Comparison of ENCODE assay signal across 9 mouse cellular contexts in the genomic region with DNA sequence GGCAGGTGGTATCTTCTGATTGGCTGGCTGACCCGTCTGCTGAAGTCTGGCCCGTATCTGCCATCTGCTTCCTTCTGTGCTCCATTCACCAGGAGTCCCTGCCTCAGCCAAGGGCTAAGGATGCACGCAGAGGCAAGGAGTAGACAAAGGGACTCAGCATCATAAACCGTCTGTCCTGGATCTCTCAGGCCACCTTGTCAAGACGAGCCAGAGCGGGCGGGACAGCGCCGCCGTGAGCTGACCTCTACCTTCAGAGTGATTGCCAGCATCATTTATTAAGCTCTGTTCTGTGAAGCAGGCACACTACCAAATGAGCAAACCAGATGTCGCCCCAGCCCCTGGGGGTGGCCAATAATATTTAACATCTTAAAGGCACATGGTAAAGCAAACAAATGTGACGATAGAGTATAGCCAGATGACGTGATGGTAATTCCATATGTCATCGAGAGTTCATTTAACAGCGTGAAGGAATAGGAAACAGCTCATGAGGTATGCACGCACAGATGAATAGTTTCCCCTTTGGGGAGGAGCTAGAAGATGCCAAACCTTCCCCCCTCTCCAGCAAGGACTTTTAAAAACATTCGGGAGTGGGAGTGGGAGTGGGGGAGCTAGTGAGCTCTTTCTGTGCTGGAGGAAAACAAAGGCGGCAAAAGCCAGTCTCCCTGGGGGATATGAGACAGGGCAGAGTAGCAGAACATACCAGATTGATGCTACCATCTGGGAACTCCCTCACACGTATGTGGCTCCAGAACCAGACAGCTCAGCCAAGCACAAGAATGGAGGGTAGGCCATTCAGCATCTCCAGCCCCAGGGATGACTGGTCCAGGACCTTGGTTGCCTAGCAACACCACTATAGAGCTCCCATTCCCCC.
DNase-seq lines count a peak whose midpoint lies in the region; ATAC-seq and TF ChIP-seq lines count a peak whose summit lies in the region.
"Had no signal": no experiment of that assay in that cellular context is flagged by ENCODE, and none has a peak within 500 bp of the region (broad histone marks: within the 10 kb centered on the region; RNA-seq: fewer than 3 reads in every experiment).

No protein-coding gene starts in this region.

- DNase-seq in cerebellum, adult 9-10 months = peak; percentile 87
- DNase-seq in forelimb bud, embryonic 11.5 days (ENCODE audit: low read depth, low spot score) = peak; percentile 85
- DNase-seq in limb, embryonic 14.5 days (ENCODE audit: low spot score) = peak; percentile 76
- DNase-seq in lung, postnatal 10 days = no peak
- no peak for DNase-seq in kidney, postnatal 10 days
- no peak for DNase-seq in urinary bladder, postnatal 4 days (ENCODE audit: low spot score in 2 of 2)
- no peak for DNase-seq in lung, postnatal 25 days (ENCODE audit: low spot score)

- H3K4me2 ChIP-seq in limb, embryonic 14.5 days (replicated peaks; ENCODE audit: low read depth, low read length, severe bottlenecking) = no peak overlapping the region

- no peak for TF ChIP-seq CTCF in E14TG2a.4 (conservative IDR thresholded peaks at IDR 0.05; ENCODE audit: low read length)

- H3K9ac ChIP-seq in limb, embryonic 14.5 days (ENCODE audit: low read depth, low read length, severe bottlenecking) = no peak overlapping the region

- H3K27ac ChIP-seq in limb, embryonic 14.5 days (replicated peaks; ENCODE audit: low read depth, low read length) = peak overlapping the region; percentile 50

- no peaks in the 10 kb centered on the region for H3K9me3 ChIP-seq in E14TG2a.4 (ENCODE audit: low read length)
- no peaks in the 10 kb centered on the region for H3K9me3 ChIP-seq in limb, embryonic 14.5 days (ENCODE audit: control insufficient read depth, low read length)
- H3K9me3 ChIP-seq: G1E had no signal

- H3K27me3 ChIP-seq in E14TG2a.4 (ENCODE audit: insufficient read depth, low read length) = peaks cover 2% of the 10 kb centered on the region; the same call in 1 of the 2 replicates
- H3K27me3 ChIP-seq in limb, embryonic 14.5 days (ENCODE audit: control insufficient read depth, insufficient read depth, low read length) = no peaks in the 10 kb centered on the region

- TF ChIP-seq POLR2A in limb, embryonic 14.5 days (IDR thresholded peaks at IDR 0.05; ENCODE audit: borderline replicate concordance, extremely low read depth, insufficient read depth, insufficient read length) = no peak

- ATAC-seq in limb, embryonic 14.5 days (ENCODE audit: low FRiP score, low read depth) = peak; percentile 71

- 24% methylated on average over 19 of the region's 19 CpGs for WGBS in limb, embryonic 14.5 days

- 0 out of 2 replicates have a peak overlapping the region, but pooled peaks have one; percentile 17 for H3K4me3 ChIP-seq in E14TG2a.4 (replicated peaks; ENCODE audit: low read length)
- H3K4me3 ChIP-seq in limb, embryonic 14.5 days (replicated peaks; ENCODE audit: low read length) = no peak overlapping the region

- no peaks in the 10 kb centered on the region for H3K36me3 ChIP-seq in E14TG2a.4 (ENCODE audit: insufficient read depth, low read length)
- peaks cover 31% of the 10 kb centered on the region for H3K36me3 ChIP-seq in limb, embryonic 14.5 days (ENCODE audit: control insufficient read depth, insufficient read depth, low read length)
- H3K36me3 ChIP-seq: G1E had no signal

- peaks cover 9% of the 10 kb centered on the region; the same call in 1 of the 2 replicates for H3K4me1 ChIP-seq in E14TG2a.4 (replicated peaks; ENCODE audit: low read depth, low read length)
- peaks cover 57% of the 10 kb centered on the region for H3K4me1 ChIP-seq in limb, embryonic 14.5 days (ENCODE audit: control insufficient read depth, insufficient read depth, low read length)

Comparison
In these comparisons a context has a peak if more than half of its experiments do, and no peak if none do; other contexts are left out.
1. DNase-seq: peak in cerebellum, adult 9-10 months (single experiment), forelimb bud, embryonic 11.5 days (single experiment) and limb, embryonic 14.5 days (single experiment); none in lung, postnatal 10 days (single experiment), kidney, postnatal 10 days (single experiment), urinary bladder, postnatal 4 days (0 of 2) and lung, postnatal 25 days (single experiment).